Comparison of ENCODE assay signal across 9 mouse cellular contexts in the genomic region with DNA sequence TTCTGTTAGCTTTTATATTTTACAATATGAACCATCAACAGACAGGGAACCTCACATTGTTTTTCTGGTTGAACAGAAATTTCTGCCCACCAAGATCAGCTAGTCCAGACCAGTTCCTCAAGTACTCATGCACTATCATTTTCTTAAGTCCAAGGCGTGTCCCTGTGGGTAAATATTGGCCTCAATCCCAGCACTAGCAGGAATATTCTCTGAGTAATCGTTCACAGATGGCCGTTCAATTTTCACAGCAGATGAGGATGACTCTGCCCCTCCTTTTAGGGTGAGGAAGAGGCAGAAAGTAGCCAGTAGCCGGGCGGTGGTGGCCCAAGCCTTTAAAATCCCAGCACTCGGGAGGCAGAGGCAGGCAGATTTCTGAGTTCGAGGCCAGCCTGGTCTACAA. TPM values are rescaled to one million over a fixed set of nuclear protein-coding genes. Genes with fewer than 3 reads are reported as not detected.
A peak's percentile ranks its signal among the peaks of the same experiment; 100 is the strongest.
DNase-seq lines count a peak whose midpoint lies in the region; ATAC-seq lines count a peak whose summit lies in the region.
"Had no signal": no experiment of that assay in that cellular context is flagged by ENCODE, and none has a peak within 500 bp of the region (broad histone marks: within the 10 kb centered on the region; RNA-seq: fewer than 3 reads in every experiment).

No protein-coding gene starts in this region.

- no peak for DNase-seq in limb, embryonic 10.5 days (ENCODE audit: low spot score)
- peak; percentile 27 for DNase-seq in adipocyte (ENCODE audit: low spot score)
- peak; percentile 57 for DNase-seq in lung, postnatal 36 days
- DNase-seq in right cerebral cortex, postnatal 36 days (ENCODE audit: low spot score in 2 of 2), result no peak
- DNase-seq: thymus, postnatal 25 days had no signal

- no peak for ATAC-seq in limb, embryonic 13.5 days (ENCODE audit: low FRiP score, low read depth)
- no peak for ATAC-seq in heart, embryonic 15.5 days (replicated peaks; ENCODE audit: insufficient number of reproducible peaks, insufficient read depth, low FRiP score, low read depth)
- no peak for ATAC-seq in midbrain, embryonic 15.5 days (replicated peaks)
- no peak for ATAC-seq in forebrain, embryonic 16.5 days

- H3K36me3 ChIP-seq in limb, embryonic 13.5 days, result peaks cover 16% of the 10 kb centered on the region
- H3K36me3 ChIP-seq in limb, embryonic 10.5 days, result peaks cover 22% of the 10 kb centered on the region
- peaks cover 4% of the 10 kb centered on the region for H3K36me3 ChIP-seq in heart, embryonic 15.5 days
- no peaks in the 10 kb centered on the region for H3K36me3 ChIP-seq in midbrain, embryonic 15.5 days (replicated peaks)
- no peaks in the 10 kb centered on the region for H3K36me3 ChIP-seq in forebrain, embryonic 16.5 days (ENCODE audit: control insufficient read depth, insufficient read depth)

- H3K27me3 ChIP-seq in limb, embryonic 13.5 days, result no peaks in the 10 kb centered on the region
- no peaks in the 10 kb centered on the region for H3K27me3 ChIP-seq in limb, embryonic 10.5 days (ENCODE audit: low read depth, poor library complexity, severe bottlenecking)
- no peaks in the 10 kb centered on the region for H3K27me3 ChIP-seq in heart, embryonic 15.5 days
- no peaks in the 10 kb centered on the region for H3K27me3 ChIP-seq in midbrain, embryonic 15.5 days (replicated peaks)
- H3K27me3 ChIP-seq in forebrain, embryonic 16.5 days (replicated peaks; ENCODE audit: control insufficient read depth, insufficient read depth, low read length), result no peaks in the 10 kb centered on the region

- H3K4me1 ChIP-seq in limb, embryonic 13.5 days, result peaks cover 19% of the 10 kb centered on the region
- H3K4me1 ChIP-seq in limb, embryonic 10.5 days, result peaks cover 13% of the 10 kb centered on the region
- H3K4me1 ChIP-seq in heart, embryonic 15.5 days (replicated peaks), result peaks cover 12% of the 10 kb centered on the region
- peaks cover 10% of the 10 kb centered on the region for H3K4me1 ChIP-seq in midbrain, embryonic 15.5 days
- peaks cover 10% of the 10 kb centered on the region; the same call in 1 of the 2 replicates for H3K4me1 ChIP-seq in forebrain, embryonic 16.5 days (replicated peaks; ENCODE audit: control insufficient read depth, insufficient read depth, low read length)

- peak overlapping the region; percentile 67 for H3K4me2 ChIP-seq in limb, embryonic 13.5 days (replicated peaks)
- peak overlapping the region; percentile 81 for H3K4me2 ChIP-seq in heart, embryonic 15.5 days
- no peak overlapping the region for H3K4me2 ChIP-seq in midbrain, embryonic 15.5 days
- H3K4me2 ChIP-seq in forebrain, embryonic 16.5 days (ENCODE audit: low read length), result no peak overlapping the region

- no peak overlapping the region for H3K9ac ChIP-seq in limb, embryonic 13.5 days
- no peak overlapping the region for H3K9ac ChIP-seq in heart, embryonic 15.5 days
- H3K9ac ChIP-seq in midbrain, embryonic 15.5 days, result no peak overlapping the region
- H3K9ac ChIP-seq in forebrain, embryonic 16.5 days (replicated peaks; ENCODE audit: low read depth, low read length), result no peak overlapping the region

- no peak overlapping the region for H3K27ac ChIP-seq in limb, embryonic 13.5 days
- H3K27ac ChIP-seq in limb, embryonic 10.5 days, result no peak overlapping the region
- no peak overlapping the region for H3K27ac ChIP-seq in heart, embryonic 15.5 days
- no peak overlapping the region for H3K27ac ChIP-seq in midbrain, embryonic 15.5 days
- no peak overlapping the region for H3K27ac ChIP-seq in forebrain, embryonic 16.5 days (ENCODE audit: low read length)

- H3K4me3 ChIP-seq in limb, embryonic 13.5 days, result no peak overlapping the region
- no peak overlapping the region for H3K4me3 ChIP-seq in limb, embryonic 10.5 days
- H3K4me3 ChIP-seq in heart, embryonic 15.5 days, result no peak overlapping the region; the same call in 1 of the 2 replicates
- H3K4me3 ChIP-seq in midbrain, embryonic 15.5 days, result no peak overlapping the region
- H3K4me3 ChIP-seq in forebrain, embryonic 16.5 days (replicated peaks; ENCODE audit: low read length), result no peak overlapping the region

- WGBS in limb, embryonic 13.5 days, result 85% methylated on average over 7 of the region's 7 CpGs
- 92% methylated on average over 7 of the region's 7 CpGs for WGBS in limb, embryonic 10.5 days
- 73% methylated on average over 7 of the region's 7 CpGs for WGBS in heart, embryonic 15.5 days
- 92% methylated on average over 7 of the region's 7 CpGs for WGBS in midbrain, embryonic 15.5 days
- WGBS in forebrain, embryonic 16.5 days, result 85% methylated on average over 7 of the region's 7 CpGs

- 0 out of 2 replicates have a peak, but pooled peaks cover 2% of the 10 kb centered on the region for H3K9me3 ChIP-seq in limb, embryonic 13.5 days
- H3K9me3 ChIP-seq in limb, embryonic 10.5 days (replicated peaks), result no peaks in the 10 kb centered on the region
- H3K9me3 ChIP-seq in heart, embryonic 15.5 days (replicated peaks), result no peaks in the 10 kb centered on the region
- H3K9me3 ChIP-seq in midbrain, embryonic 15.5 days, result no peaks in the 10 kb centered on the region
- no peaks in the 10 kb centered on the region for H3K9me3 ChIP-seq in forebrain, embryonic 16.5 days (ENCODE audit: control insufficient read depth, low read length)

RNA-seq across cellular contexts. Expression of gene Gm4952, which starts 24.7 kb away (rescaled TPM):
- 0.15 TPM in 1 of 2 replicates, not detected in the other for polyA plus RNA-seq in limb, embryonic 13.5 days (2015; fragmentation: Nextera tagmentation; extraction: Ambion mirVana)
- not detected in 2 replicates for polyA plus RNA-seq in limb, embryonic 10.5 days (2016; fragmentation: Nextera tagmentation; extraction: Ambion mirVana)
- 0.10 and 0.15 TPM in 2 replicates for polyA plus RNA-seq in heart, embryonic 15.5 days (2015; fragmentation: Nextera tagmentation; extraction: Ambion mirVana)
- polyA plus RNA-seq in midbrain, embryonic 15.5 days (2015; fragmentation: Nextera tagmentation; extraction: Ambion mirVana), result 0.14 TPM in 1 of 2 replicates, not detected in the other
- polyA plus RNA-seq in forebrain, embryonic 16.5 days (2015; fragmentation: Nextera tagmentation; extraction: Ambion mirVana), result 0.21 TPM in 1 of 2 replicates, not detected in the other

RNA-seq across cellular contexts. Expression of gene Fam111a, which starts 29.6 kb away (rescaled TPM):
- polyA plus RNA-seq in limb, embryonic 13.5 days (2015; fragmentation: Nextera tagmentation; extraction: Ambion mirVana), result 17.5 and 19.3 TPM in 2 replicates
- 11.5 and 15.4 TPM in 2 replicates for polyA plus RNA-seq in limb, embryonic 10.5 days (2016; fragmentation: Nextera tagmentation; extraction: Ambion mirVana)
- polyA plus RNA-seq in heart, embryonic 15.5 days (2015; fragmentation: Nextera tagmentation; extraction: Ambion mirVana), result 16.6 and 17.3 TPM in 2 replicates
- polyA plus RNA-seq in midbrain, embryonic 15.5 days (2015; fragmentation: Nextera tagmentation; extraction: Ambion mirVana), result 5.0 and 6.0 TPM in 2 replicates
- 7.7 and 9.8 TPM in 2 replicates for polyA plus RNA-seq in forebrain, embryonic 16.5 days (2015; fragmentation: Nextera tagmentation; extraction: Ambion mirVana)

RNA-seq across cellular contexts. Expression of gene Glyat, which starts 58.0 kb away (rescaled TPM):
- polyA plus RNA-seq in limb, embryonic 13.5 days (2015; fragmentation: Nextera tagmentation; extraction: Ambion mirVana), result not detected in 2 replicates
- polyA plus RNA-seq in limb, embryonic 10.5 days (2016; fragmentation: Nextera tagmentation; extraction: Ambion mirVana), result not detected in 2 replicates
- polyA plus RNA-seq in heart, embryonic 15.5 days (2015; fragmentation: Nextera tagmentation; extraction: Ambion mirVana), result not detected in 2 replicates
- polyA plus RNA-seq in midbrain, embryonic 15.5 days (2015; fragmentation: Nextera tagmentation; extraction: Ambion mirVana), result not detected in 2 replicates
- polyA plus RNA-seq in forebrain, embryonic 16.5 days (2015; fragmentation: Nextera tagmentation; extraction: Ambion mirVana), result not detected in 2 replicates

Comparison
In these comparisons a context has a peak if more than half of its experiments do, and no peak if none do; other contexts are left out.
1. H3K4me2 ChIP-seq: peak in limb, embryonic 13.5 days (single experiment) and heart, embryonic 15.5 days (single experiment); none in midbrain, embryonic 15.5 days (single experiment) and forebrain, embryonic 16.5 days (single experiment).
2. DNase-seq: peak in adipocyte (single experiment) and lung, postnatal 36 days (single experiment); none in limb, embryonic 10.5 days (single experiment) and right cerebral cortex, postnatal 36 days (0 of 2).